Mouse (Mus musculus) heart, postnatal 25 days (tissue): ENCODE data around the gene Magi1. TPM values are rescaled to one million over a fixed set of nuclear protein-coding genes. Genes with fewer than 3 reads are reported as not detected.

ENCODE experiments used
- DNase-seq: peaks from one replicate; pipeline ENCODE4 v3.0.0; 2022; ENCODE audit warnings: low spot score
- intact Hi-C: fragments of 180-260 bp; cut with DNase I; formaldehyde crosslinking; loops from one replicate; pipeline ENCODE4 v1.15.1; 2025
- total RNA-seq, 2 experiments: library from RNA; stranded (reverse); gene quantifications; 2 replicates each; pipeline ENCODE4 v1.2.3; 2021

Magi1 gene
- 10 to 100 TPM; 15.9 to 18.1 TPM for total RNA-seq

DNA sequence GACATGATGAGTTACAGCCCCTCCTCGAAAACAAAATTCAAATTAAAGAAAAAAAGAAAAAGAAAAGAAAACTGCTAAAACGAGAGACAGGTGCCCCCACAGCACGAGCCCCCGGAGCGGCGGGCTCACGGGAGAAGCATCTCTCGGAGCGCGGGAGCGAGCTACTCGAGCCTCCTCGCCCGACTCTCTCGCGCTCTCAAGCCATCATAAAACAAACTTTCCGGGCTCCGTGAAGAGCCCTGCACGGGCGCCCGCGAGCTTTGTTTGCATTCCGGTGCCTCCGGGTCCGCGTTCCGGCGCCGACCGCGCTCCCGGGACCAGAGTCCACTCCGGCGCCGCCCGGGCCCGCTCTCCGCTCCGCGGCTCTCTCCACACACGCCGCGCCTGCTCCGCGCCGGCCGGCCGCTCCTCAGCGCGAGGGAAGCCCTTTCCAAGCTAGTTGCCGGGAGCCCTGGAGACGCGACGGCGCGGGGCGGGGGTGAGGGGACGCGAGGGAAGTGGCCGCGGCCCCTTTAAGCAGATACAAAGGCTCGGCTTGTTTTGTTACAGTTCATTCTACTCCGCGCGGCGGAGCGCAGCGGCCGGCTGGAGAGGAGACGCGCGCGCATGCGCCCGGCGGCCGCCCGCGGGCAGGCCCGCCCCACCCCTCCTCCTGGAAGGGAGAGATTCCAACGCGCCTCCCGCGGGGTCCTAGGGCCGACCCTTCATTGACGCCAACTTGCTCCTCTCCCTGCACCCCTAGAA is at the start of gene Magi1:
Gene Magi1, minus strand, starts transcription at position 600 of the 744 bp plus-strand sequence.
- intact Hi-C loops = loop anchor here (2.0 to 10.0 kb wide), 6 partner anchors 41 to 201 kb away; no protein-coding TSS in a partner anchor
- peak; percentile 91 for DNase-seq

GRCm38 (mm10) chr6:94327143-94327542 is 43.4 kb upstream of the Magi1 start:
- DNase-seq = no peak
- intact Hi-C loops = no loop called here

- intact Hi-C loops = no loop called here
- DNase-seq = no peak
Measured at GRCm38 (mm10) chr6:94316886-94317285, 33.2 kb upstream of the Magi1 start.

GRCm38 (mm10) chr6:94312285-94312684 is 28.6 kb upstream of the Magi1 start:
- no peak for DNase-seq
- intact Hi-C loops = no loop called here

DNA sequence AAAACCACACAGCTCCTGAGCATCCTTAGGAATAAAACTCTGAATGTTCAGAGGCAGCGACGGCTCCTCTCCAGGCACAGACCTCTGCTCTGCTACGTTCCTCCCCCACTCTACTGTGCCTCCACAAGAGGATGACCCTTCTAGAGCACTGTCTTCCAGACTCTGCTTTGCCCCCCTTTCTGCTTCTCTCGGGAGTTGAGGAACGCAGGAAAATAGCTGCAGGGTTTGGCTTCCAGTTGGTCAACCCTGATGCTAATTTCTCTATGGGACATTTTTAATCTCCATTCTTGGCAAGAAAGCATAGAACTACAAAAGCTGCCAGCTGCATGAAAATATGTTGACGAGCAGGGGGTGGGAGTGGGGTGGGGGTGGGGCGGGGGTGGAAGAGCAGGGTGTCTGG is 24.8 kb upstream of the Magi1 start:
- intact Hi-C loops = no loop called here
- no peak for DNase-seq

- DNase-seq = no peak
- intact Hi-C loops = no loop called here
Measured at GRCm38 (mm10) chr6:94303512-94303911, 19.8 kb upstream of the Magi1 start.

GRCm38 (mm10) chr6:94301804-94302203 is 18.1 kb upstream of the Magi1 start:
- intact Hi-C loops = no loop called here
- DNase-seq = no peak

DNA sequence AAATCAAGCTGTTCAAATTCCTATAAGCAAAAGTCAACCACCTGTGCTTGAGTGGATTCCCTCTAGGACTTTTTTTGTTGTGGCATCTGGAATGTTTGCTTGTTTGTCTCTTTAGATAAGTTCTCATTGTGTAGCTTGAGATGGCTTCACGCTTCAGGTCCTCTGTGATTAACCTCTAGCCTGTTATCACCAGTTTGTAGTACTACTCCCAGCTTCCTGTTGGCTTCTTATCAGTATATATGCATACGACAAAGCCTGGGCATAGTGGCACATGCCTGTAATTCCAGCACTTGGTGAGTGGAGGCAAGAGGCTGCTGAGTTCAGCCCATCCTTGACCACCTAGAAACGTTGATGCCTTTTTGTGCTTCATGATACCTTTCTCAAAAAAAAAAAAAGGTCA is 16.8 kb upstream of the Magi1 start:
- intact Hi-C loops = no loop called here
- no peak for DNase-seq

GRCm38 (mm10) chr6:94287387-94287786 is 3.7 kb upstream of the Magi1 start:
- DNase-seq = no peak
- intact Hi-C loops = loop anchor here (5.0 to 10.0 kb wide), 2 partner anchors 115 to 177 kb away; no protein-coding TSS in a partner anchor

DNA sequence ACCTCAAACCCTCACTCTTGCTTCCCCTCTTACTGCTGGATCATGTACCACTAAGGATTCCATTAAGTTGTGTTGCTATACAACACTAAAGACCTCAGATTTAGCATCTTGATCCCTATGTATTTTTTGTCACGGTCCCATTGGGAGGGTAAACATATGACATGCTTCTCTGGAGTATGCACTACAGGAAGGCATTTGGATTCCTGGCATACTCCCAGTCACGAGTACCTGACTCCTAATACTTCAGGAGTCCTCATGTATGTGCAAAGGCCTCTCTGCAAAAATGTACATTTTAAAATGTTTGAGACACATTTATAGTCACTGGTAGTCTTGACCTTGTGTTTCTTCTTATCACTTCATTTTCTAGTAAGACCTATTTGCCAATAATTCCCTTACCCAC is 2.8 kb upstream of the Magi1 start:
- intact Hi-C loops = loop anchor here (5.0 to 10.0 kb wide), 2 partner anchors 116 to 178 kb away; no protein-coding TSS in a partner anchor
- no peak for DNase-seq

DNA sequence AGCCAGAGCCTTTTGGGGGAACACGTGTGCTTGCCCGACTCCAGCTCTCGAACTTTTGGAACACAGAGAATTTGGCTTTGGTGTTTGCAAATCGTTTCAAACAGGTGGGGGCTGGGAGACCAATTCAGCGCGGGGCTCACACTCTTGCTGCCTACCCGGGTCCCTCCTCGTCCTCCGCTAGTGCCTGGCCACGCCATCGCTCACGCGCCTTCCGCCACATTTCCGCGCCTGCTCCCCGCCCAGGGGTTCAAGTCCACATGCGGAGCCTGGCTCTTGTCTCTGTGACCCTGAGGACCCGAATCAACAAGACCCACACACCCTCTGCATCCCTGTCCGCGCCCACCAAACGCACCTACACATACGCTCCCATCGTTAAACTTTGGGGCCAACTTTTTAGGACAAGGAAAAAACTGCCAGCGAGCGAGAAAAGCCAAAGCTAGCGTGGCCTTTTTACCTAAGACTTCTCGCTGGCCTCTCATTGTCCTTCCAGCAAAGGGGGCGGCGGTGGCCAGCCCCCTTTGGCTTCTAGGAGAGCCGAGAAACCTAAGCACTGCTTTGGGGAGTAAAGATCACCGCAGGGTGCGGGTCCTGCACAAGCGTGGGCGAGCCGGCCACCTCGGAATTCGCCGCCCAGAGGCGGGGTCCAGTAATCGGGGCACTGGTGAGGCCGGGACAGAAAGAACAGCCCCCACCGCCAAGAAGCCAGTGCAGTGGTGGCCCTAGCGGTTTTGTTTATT is 540 bp upstream of the Magi1 start:
- intact Hi-C loops = loop anchor here (5.0 to 10.0 kb wide), 5 partner anchors 42 to 202 kb away; no protein-coding TSS in a partner anchor
- DNase-seq = peak; percentile 14

GRCm38 (mm10) chr6:94282301-94283241 is 1.1 kb downstream of the Magi1 start:
- peak; percentile 16 for DNase-seq
- intact Hi-C loops = loop anchor here (2.0 to 10.0 kb wide), 6 partner anchors 40 to 200 kb away; no protein-coding TSS in a partner anchor

GRCm38 (mm10) chr6:94281606-94282280 is 2.0 kb downstream of the Magi1 start:
- intact Hi-C loops = loop anchor here (2.0 to 10.0 kb wide), 6 partner anchors 39 to 199 kb away; no protein-coding TSS in a partner anchor
- no peak for DNase-seq

GRCm38 (mm10) chr6:94273941-94274340 is 9.8 kb downstream of the Magi1 start:
- intact Hi-C loops = no loop called here
- no peak for DNase-seq

- no peak for DNase-seq
- intact Hi-C loops = no loop called here
Measured at GRCm38 (mm10) chr6:94270001-94270400, 13.7 kb downstream of the Magi1 start.

DNA sequence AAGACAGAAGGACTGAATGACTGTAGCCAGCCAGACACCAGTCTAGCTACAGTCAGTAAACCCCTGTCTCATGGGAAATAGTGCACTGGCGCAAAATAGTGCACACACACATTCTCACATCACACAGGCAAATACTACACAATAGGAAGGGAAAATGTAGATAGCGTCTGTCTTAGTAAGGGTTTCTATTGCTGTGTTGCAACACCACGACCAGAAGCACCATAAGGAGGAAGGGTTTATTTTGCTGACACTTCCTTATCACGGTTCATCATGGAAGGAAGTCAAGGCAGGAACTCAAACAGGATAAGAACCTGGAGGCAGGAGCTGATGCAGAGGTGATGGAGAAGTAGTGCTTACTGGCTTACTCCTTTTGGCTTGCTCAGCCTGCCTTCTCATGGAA is 14.5 kb downstream of the Magi1 start:
- no peak for DNase-seq

GRCm38 (mm10) chr6:94265244-94265935 is 18.3 kb downstream of the Magi1 start:
- intact Hi-C loops = no loop called here
- no peak for DNase-seq

More for the DNA sequence above, 14.5 kb downstream of the Magi1 start:
- intact Hi-C loops = no loop called here

DNA sequence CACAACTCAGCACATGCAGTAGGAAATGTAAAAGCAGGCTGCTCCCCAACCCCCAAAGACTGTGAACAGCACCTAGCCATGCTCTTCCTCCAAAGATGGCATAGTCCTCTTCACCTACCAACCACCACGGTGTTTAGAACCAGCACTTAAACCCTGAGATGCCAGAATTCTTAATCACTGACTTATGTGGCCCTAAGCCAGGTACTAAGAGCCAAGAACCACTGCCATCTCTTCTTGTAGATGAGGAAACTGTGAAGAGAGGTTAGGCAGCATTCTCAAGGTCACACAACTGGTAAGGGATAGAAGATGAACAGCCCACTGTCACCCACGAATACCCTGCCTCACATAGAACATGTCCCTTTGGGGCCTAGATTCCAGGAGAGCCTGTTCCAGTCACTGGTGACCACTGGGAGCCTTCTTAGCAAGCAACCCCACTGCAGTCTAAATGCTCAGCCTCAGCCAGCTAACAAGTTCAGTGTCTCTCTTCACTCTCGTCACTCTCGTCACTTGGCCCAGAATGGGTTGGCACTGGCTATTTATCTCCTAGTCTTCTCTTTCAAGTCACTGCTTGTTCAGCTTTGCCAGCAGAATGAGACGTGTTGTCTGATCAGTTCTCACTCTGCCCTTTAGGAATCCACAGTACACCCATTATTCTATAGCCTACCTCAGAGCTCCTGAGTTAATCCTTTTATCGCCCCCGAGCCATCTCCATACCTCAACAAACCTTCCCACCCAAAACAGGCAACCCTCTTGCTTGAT is 19.4 kb downstream of the Magi1 start:
- DNase-seq = no peak
- intact Hi-C loops = no loop called here
